Mouse (Mus musculus) erythroblast, embryonic 14.5 days (primary cell): ENCODE results near the gene Xrcc6.

Source experiments
- GATA1 ChIP-seq: IDR thresholded peaks from 2 replicates; pipeline ENCODE4 v1.6.1; 2012; ENCODE audit warnings: low read length, inconsistent platforms, mixed read lengths
- TAL1 ChIP-seq: IDR thresholded peaks from 3 replicates; pipeline ENCODE4 v1.6.1; 2012; ENCODE audit warnings: low read length, inconsistent platforms, mixed read lengths

DNA sequence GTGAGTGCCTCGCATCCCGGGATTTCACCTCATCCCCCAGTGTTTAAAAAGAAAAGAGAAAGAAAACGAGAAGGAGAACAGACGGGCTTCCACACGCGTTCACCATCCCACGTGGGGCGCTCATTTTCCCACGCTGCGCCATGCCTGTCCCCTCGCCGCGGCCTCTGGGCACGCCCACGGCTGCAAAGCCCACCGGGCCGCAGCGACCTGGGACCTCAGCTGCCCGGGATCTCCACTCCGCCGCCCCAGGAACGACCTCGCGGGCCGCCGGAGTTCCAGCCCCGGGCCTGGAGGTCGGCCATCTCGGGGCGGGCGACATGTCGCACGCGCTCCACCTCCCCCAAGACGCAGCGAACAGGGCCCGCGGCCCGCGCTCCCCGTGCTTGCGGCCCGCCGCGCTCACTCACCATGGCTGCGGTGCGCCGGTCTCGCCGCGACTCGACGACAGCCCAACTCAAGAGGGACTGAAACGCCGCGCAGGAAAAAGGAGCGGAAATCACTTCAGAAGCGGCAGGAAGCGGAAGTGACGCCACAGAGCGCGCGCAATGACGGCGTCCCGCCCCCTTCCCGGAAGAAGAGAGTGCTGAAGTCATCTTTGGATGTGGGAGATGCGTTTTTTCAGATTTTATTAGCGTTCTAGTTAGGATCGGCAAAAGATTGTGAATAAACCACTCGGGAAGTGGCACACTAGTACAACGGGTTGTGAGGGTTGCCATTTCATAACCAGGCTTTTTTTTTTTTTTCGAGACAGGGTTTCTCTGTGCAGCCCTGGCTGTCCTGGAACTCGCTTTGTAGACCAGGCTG lies 59.6 kb downstream of the Xrcc6 start, which contains the start of gene Snu13:
- no peak for TF ChIP-seq TAL1
- no peak for TF ChIP-seq GATA1
